Mouse (Mus musculus): Measurements from ENCODE around the gene Ldlr. TPM values are rescaled to one million over a fixed set of nuclear protein-coding genes. Genes with fewer than 3 reads are reported as not detected.

Gene Ldlr
- polyA plus RNA-seq, 2 experiments = 18.4 to 36.9 TPM

GRCm38 (mm10) chr9:21762135-21762534 is 38.9 kb downstream of the Ldlr start:
- Histone ChIP-seq H3K27ac (replicated peaks; ENCODE audit: low read depth, low read length) (no peak overlapping the region), H3K4me2 (replicated peaks; ENCODE audit: low read depth, low read length, severe bottlenecking) (no peak overlapping the region), H3K27me3 (ENCODE audit: control insufficient read depth, insufficient read depth, low read length) (no peaks in the 10 kb centered on the region), H3K9me3 (ENCODE audit: control insufficient read depth, low read length) (no peaks in the 10 kb centered on the region), H3K4me3 (replicated peaks; ENCODE audit: low read length) (no peak overlapping the region), H3K36me3 (ENCODE audit: control insufficient read depth, insufficient read depth, low read length) (peaks cover 9% of the 10 kb centered on the region), H3K9ac (ENCODE audit: low read depth, low read length, severe bottlenecking) (no peak overlapping the region), H3K4me1 (ENCODE audit: control insufficient read depth, insufficient read depth, low read length) (peaks cover 6% of the 10 kb centered on the region; the same call in 1 of the 2 replicates)
- ATAC-seq (ENCODE audit: low FRiP score, low read depth) (no peak), DNase-seq (ENCODE audit: low spot score) (no peak)
- no peak for TF ChIP-seq POLR2A (IDR thresholded peaks at IDR 0.05; ENCODE audit: borderline replicate concordance, extremely low read depth, insufficient read depth, insufficient read length)

- H3K9me3 ChIP-seq (ENCODE audit: control insufficient read depth, low read length) = no peaks in the 10 kb centered on the region
- WGBS = 94% methylated on average over 6 of the region's 6 CpGs
- H3K36me3 ChIP-seq (ENCODE audit: control insufficient read depth, insufficient read depth, low read length) = peaks cover 24% of the 10 kb centered on the region
- no peak overlapping the region for H3K9ac ChIP-seq (ENCODE audit: low read depth, low read length, severe bottlenecking)
- no peak for ATAC-seq (ENCODE audit: low FRiP score, low read depth)
- H3K4me2 ChIP-seq (replicated peaks; ENCODE audit: low read depth, low read length, severe bottlenecking) = no peak overlapping the region
- no peak for TF ChIP-seq POLR2A (IDR thresholded peaks at IDR 0.05; ENCODE audit: borderline replicate concordance, extremely low read depth, insufficient read depth, insufficient read length)
- no peaks in the 10 kb centered on the region for H3K27me3 ChIP-seq (ENCODE audit: control insufficient read depth, insufficient read depth, low read length)
- H3K4me1 ChIP-seq (ENCODE audit: control insufficient read depth, insufficient read depth, low read length) = peaks cover 21% of the 10 kb centered on the region
- H3K27ac ChIP-seq (replicated peaks; ENCODE audit: low read depth, low read length) = no peak overlapping the region
- H3K4me3 ChIP-seq (replicated peaks; ENCODE audit: low read length) = no peak overlapping the region
- no peak for DNase-seq (ENCODE audit: low spot score)
These were observed 41.1 kb downstream of the Ldlr start for GRCm38 (mm10) chr9:21764084-21764999.

GRCm38 (mm10) chr9:21767896-21768295 is 44.6 kb downstream of the Ldlr start:
- H3K36me3 ChIP-seq (ENCODE audit: control insufficient read depth, insufficient read depth, low read length) = peaks cover 56% of the 10 kb centered on the region
- H3K4me1 ChIP-seq (ENCODE audit: control insufficient read depth, insufficient read depth, low read length) = peaks cover 23% of the 10 kb centered on the region
- H3K9me3 ChIP-seq (ENCODE audit: control insufficient read depth, low read length) = no peaks in the 10 kb centered on the region
- H3K27me3 ChIP-seq (ENCODE audit: control insufficient read depth, insufficient read depth, low read length) = no peaks in the 10 kb centered on the region
- H3K27ac ChIP-seq (replicated peaks; ENCODE audit: low read depth, low read length) = peak overlapping the region; percentile 79
- no peak for TF ChIP-seq POLR2A (IDR thresholded peaks at IDR 0.05; ENCODE audit: borderline replicate concordance, extremely low read depth, insufficient read depth, insufficient read length)
- peak; percentile 82 for ATAC-seq (ENCODE audit: low FRiP score, low read depth)
- H3K4me2 ChIP-seq (replicated peaks; ENCODE audit: low read depth, low read length, severe bottlenecking) = peak overlapping the region; percentile 26; the same call in 1 of the 2 replicates
- WGBS = 25% methylated on average over 11 of the region's 11 CpGs
- no peak overlapping the region for H3K9ac ChIP-seq (ENCODE audit: low read depth, low read length, severe bottlenecking)
- no peak overlapping the region for H3K4me3 ChIP-seq (replicated peaks; ENCODE audit: low read length)
- peak; percentile 79 for DNase-seq (ENCODE audit: low spot score)

GRCm38 (mm10) chr9:21768511-21769411 is 45.5 kb downstream of the Ldlr start:
- peaks cover 63% of the 10 kb centered on the region for H3K36me3 ChIP-seq (ENCODE audit: control insufficient read depth, insufficient read depth, low read length)
- DNase-seq (ENCODE audit: low spot score) = peak; percentile 41
- no peak for TF ChIP-seq POLR2A (IDR thresholded peaks at IDR 0.05; ENCODE audit: borderline replicate concordance, extremely low read depth, insufficient read depth, insufficient read length)

More at GRCm38 (mm10) chr9:21768511-21769411, 45.5 kb downstream of the Ldlr start:
- H3K9me3 ChIP-seq (ENCODE audit: control insufficient read depth, low read length) = no peaks in the 10 kb centered on the region
- 0 out of 2 replicates have a peak, but pooled peaks have one; percentile 12 for ATAC-seq (ENCODE audit: low FRiP score, low read depth)
- peaks cover 23% of the 10 kb centered on the region for H3K4me1 ChIP-seq (ENCODE audit: control insufficient read depth, insufficient read depth, low read length)
- H3K4me2 ChIP-seq (replicated peaks; ENCODE audit: low read depth, low read length, severe bottlenecking) = 0 out of 2 replicates have a peak overlapping the region, but pooled peaks have one; percentile 1
- 41% methylated on average over 13 of the region's 13 CpGs for WGBS
- H3K4me3 ChIP-seq (replicated peaks; ENCODE audit: low read length) = no peak overlapping the region
- peak overlapping the region; percentile 79 for H3K27ac ChIP-seq (replicated peaks; ENCODE audit: low read depth, low read length)
- H3K9ac ChIP-seq (ENCODE audit: low read depth, low read length, severe bottlenecking) = 0 out of 2 replicates have a peak overlapping the region, but pooled peaks have one; percentile 12
- H3K27me3 ChIP-seq (ENCODE audit: control insufficient read depth, insufficient read depth, low read length) = no peaks in the 10 kb centered on the region

All from limb, embryonic 14.5 days (tissue).